Mouse (Mus musculus): ENCODE results near the gene Akap7.

Akap7 gene

DNA sequence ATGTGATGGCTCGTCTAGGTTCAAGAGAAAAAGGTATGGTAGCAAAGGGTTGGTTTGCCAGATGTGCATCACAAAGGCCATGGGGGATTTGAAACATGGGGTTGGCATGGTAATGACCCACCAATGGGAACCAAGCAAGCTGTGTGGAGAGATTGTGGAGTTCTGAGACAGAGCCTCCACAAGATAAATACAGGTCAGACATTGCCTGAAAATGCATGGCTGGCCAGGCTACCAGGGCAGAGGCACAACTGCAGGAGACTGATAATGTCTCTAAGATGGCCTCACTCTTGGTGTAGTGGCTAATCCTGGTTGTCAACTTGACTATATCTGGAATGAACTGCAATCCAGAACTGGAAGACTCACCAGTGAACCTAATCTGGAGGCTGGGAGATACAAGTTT lies 174.1 kb downstream of the Akap7 start:
- no peak for DNase-seq (ENCODE audit: low read depth, low spot score)

DNA sequence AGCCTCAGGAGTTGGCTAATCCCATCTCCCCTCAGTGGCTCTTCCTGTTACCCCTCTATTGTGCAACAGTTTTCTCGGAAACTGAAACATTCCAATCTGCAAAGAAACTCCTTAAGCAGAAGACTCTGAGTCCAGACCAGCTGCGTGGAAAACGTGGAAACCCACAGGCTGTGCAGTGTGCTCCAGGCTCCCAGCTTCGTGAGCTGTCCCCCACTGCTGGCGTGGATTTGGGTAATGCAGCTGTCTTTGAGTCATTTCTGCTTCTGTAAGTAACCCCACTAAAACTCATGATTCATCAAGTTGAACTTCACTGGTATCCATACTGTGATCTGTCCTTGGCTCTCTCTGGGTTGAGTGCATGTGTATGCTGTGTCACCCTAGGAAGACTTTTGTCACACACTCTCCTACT lies 179.2 kb downstream of the Akap7 start:
- DNase-seq (ENCODE audit: low read depth, low spot score) = peak; percentile 37

DNA sequence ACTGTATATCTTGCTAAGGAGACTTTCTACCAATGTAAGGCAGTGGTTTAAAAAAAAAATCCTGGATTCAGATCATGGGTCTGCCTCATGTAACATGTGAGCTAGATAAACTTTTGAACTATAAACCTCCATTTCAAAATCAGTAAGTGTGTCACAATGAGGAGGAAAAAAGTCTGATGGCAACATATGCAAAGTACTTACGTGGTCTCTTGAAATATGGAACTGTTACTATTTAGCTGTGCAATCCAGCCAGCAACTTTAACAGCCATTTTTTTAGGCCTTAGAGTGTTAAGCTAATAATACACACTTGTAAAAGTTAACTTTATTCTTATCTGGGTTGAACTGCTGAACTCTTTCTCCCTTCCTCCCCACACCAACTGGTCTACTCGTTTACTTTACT lies 181.6 kb downstream of the Akap7 start:
- no peak for DNase-seq (ENCODE audit: low read depth, low spot score)

DNA sequence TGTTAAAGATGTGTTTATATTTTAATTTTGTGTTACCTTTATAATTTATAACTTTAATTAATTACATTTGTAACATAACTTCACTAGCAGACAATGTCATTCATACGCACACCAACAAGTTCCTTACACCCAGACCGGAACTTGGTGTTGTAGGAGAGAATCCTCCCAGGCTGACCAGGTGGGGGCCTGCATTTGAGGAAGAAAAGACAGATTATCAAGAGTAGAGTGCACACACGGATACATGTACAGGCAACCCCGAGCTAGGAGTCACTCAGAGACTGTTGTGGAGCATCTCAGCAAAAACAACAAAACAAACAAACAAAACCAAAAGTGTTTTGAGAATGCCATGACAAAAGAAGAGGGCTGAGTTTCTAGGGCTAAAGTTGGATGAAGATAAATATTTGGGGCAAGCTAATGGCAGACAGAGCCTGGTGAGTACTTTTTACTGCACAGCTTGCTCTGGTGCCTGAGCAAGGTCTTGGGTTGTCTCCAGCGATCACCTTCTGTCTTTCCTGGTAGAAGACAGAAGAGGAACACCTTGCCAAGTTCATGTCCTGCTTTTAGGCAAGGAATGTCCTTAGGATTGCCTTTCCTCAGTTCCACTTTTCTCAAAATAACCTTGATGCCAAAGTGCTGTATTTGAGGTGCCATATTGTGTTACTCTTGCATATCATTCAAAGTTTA lies 186.7 kb downstream of the Akap7 start:
- peak; percentile 97 for DNase-seq (ENCODE audit: low read depth, low spot score)

Measured in brain, adult 2 months (tissue).